Mouse (Mus musculus) liver, postnatal 0 days (tissue): ENCODE measurements around the gene Ramp3. TPM values are rescaled to one million over a fixed set of nuclear protein-coding genes. Genes with fewer than 3 reads are reported as not detected.

Experiments used
- ATAC-seq: fragments of 200-750 bp; cut with Nextera tagmentation; 2 replicates; pipeline ENCODE4 v1.8.0; 2017; ENCODE audit warnings: mild to moderate bottlenecking, moderate library complexity
- DNase-seq: peaks from one replicate; pipeline ENCODE4 v3.0.0-alpha.2; 2016
- H3K27ac ChIP-seq: fragments of 300-500 bp; sonication (generic); 2 replicates; pipeline ENCODE4 v1.5.1; 2014; ENCODE audit warnings: antibody characterized with exemption, moderate library complexity, mild to moderate bottlenecking, low read depth
- H3K27me3 ChIP-seq: fragments of 300-500 bp; sonication (generic); 2 replicates; pipeline ENCODE4 v1.6.1; 2014; ENCODE audit warnings: low read length, control low read depth, mixed read lengths; ENCODE audit not compliant: insufficient read depth
- H3K36me3 ChIP-seq: fragments of 300-500 bp; sonication (generic); replicated peaks from 2 replicates; pipeline ENCODE4 v1.6.1; 2014; ENCODE audit warnings: mild to moderate bottlenecking, control low read depth, low read length, moderate library complexity, mixed read lengths; ENCODE audit not compliant: insufficient read depth
- H3K4me1 ChIP-seq: fragments of 300-500 bp; sonication (generic); 2 replicates; pipeline ENCODE4 v1.6.1; 2014; ENCODE audit warnings: antibody characterized with exemption, mild to moderate bottlenecking, control low read depth; ENCODE audit not compliant: insufficient read depth
- H3K4me2 ChIP-seq: fragments of 300-500 bp; sonication (generic); 2 replicates; pipeline ENCODE4 v1.6.1; 2014; ENCODE audit warnings: low read depth, mild to moderate bottlenecking, low read length, moderate library complexity, mixed read lengths
- H3K4me3 ChIP-seq: fragments of 300-500 bp; sonication (generic); 2 replicates; pipeline ENCODE4 v1.5.1; 2014; ENCODE audit warnings: low read depth, low read length
- H3K9ac ChIP-seq: fragments of 300-500 bp; sonication (generic); replicated peaks from 2 replicates; pipeline ENCODE4 v1.6.1; 2014; ENCODE audit warnings: mild to moderate bottlenecking, moderate library complexity
- H3K9me3 ChIP-seq: fragments of 300-500 bp; sonication (generic); 2 replicates; pipeline ENCODE4 v1.6.1; 2016; ENCODE audit warnings: mild to moderate bottlenecking, control low read depth, low read length, mixed read lengths
- CTCF ChIP-seq: sonication (generic); IDR thresholded peaks from 2 replicates; pipeline ENCODE4 v1.5.1; 2016; ENCODE audit warnings: antibody characterized with exemption, low read depth
- EP300 ChIP-seq: IDR thresholded peaks from 2 replicates; pipeline ENCODE4 v1.6.1; 2016; ENCODE audit warnings: antibody characterized with exemption, low read depth, mild to moderate bottlenecking
- WGBS: fragments of 180-500 bp; shearing (Covaris S2); extraction: QIAGEN DNeasy Blood & Tissue Kit; methylation state at CpG from one replicate; pipeline ENCODE4 v1.1.7; 2014; ENCODE audit not compliant: insufficient replicate concordance; 5-methylcytosine and 5-hydroxymethylcytosine counted together
- polyA plus RNA-seq: library from polyadenylated mRNA; unstranded; fragments of >200 nt; fragmentation: Nextera tagmentation; extraction: Ambion mirVana; gene quantifications from 2 replicates; pipeline ENCODE4 v1.2.1, GENCODE M21; 2015

The Ramp3 gene
- polyA plus RNA-seq, 1 experiment from 2014 or later = 0.28 TPM

GRCm38 (mm10) chr11:6676641-6677040, 18.3 kb downstream of the Ramp3 start:
- Histone ChIP-seq H3K9me3 (no peaks in the 10 kb centered on the region), H3K27me3 (no peaks in the 10 kb centered on the region), H3K4me1 (no peaks in the 10 kb centered on the region), H3K4me2 (no peak overlapping the region), H3K4me3 (no peak overlapping the region), H3K9ac (no peak overlapping the region), H3K36me3 (no peaks in the 10 kb centered on the region), H3K27ac (no peak overlapping the region)
- TF ChIP-seq EP300 (no peak), CTCF (no peak)
- no peak for DNase-seq
- ATAC-seq = no peak
- WGBS = 88% methylated on average over 9 of the region's 9 CpGs

DNA sequence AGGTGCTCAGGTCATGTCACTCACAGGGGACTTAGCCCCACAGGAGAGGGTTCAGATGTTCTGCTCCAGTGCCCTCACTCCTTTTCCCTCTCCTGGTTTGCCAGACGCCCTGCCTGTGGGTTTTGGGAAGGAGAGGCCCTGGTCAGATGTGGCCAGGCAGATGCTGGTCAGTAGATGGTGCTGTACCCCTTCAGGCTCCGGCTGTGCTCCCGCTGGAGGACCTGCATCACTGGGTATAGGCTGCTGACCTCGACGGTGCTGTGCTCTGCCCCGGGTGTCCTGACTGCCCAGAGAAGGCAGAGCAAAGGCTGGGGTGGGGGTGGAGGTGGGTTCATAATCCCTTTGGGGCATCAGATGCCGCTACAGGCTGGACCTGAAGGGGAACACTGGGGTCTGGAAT, 19.2 kb downstream of the Ramp3 start:
- no peak overlapping the region for H3K4me2 ChIP-seq
- H3K27ac ChIP-seq = no peak overlapping the region
- no peak for DNase-seq
- no peaks in the 10 kb centered on the region for H3K27me3 ChIP-seq
- H3K9ac ChIP-seq = no peak overlapping the region
- no peak for ATAC-seq
- no peaks in the 10 kb centered on the region for H3K4me1 ChIP-seq
- TF ChIP-seq EP300 (no peak), CTCF (peak; percentile 53)
- H3K4me3 ChIP-seq = no peak overlapping the region
- no peaks in the 10 kb centered on the region for H3K9me3 ChIP-seq
- 32% methylated on average over 7 of the region's 7 CpGs for WGBS
- H3K36me3 ChIP-seq = no peaks in the 10 kb centered on the region

- Histone ChIP-seq H3K4me2 (peak overlapping the region; percentile 38), H3K4me1 (no peaks in the 10 kb centered on the region), H3K27ac (no peak overlapping the region), H3K9ac (no peak overlapping the region), H3K4me3 (0 out of 2 replicates have a peak overlapping the region, but pooled peaks have one; percentile 2), H3K9me3 (no peaks in the 10 kb centered on the region; the same call in 1 of the 2 replicates), H3K27me3 (no peaks in the 10 kb centered on the region), H3K36me3 (no peaks in the 10 kb centered on the region)
- WGBS = 34% methylated on average over 17 of the region's 17 CpGs
- TF ChIP-seq CTCF = no peak
- ATAC-seq (peak; percentile 41), DNase-seq (peak; percentile 32)
Measured at GRCm38 (mm10) chr11:6679694-6680396, 21.5 kb downstream of the Ramp3 start.

- ATAC-seq (peak; percentile 44), DNase-seq (peak; percentile 36)
- no peaks in the 10 kb centered on the region for H3K4me1 ChIP-seq
- no peak for TF ChIP-seq EP300
- TF ChIP-seq CTCF = no peak
- H3K4me2 ChIP-seq = peak overlapping the region; percentile 38
- H3K27ac ChIP-seq = no peak overlapping the region
- H3K9ac ChIP-seq = no peak overlapping the region
- H3K4me3 ChIP-seq = no peak overlapping the region
- H3K9me3 ChIP-seq = no peaks in the 10 kb centered on the region; the same call in 1 of the 2 replicates
- no peaks in the 10 kb centered on the region for H3K36me3 ChIP-seq
- WGBS = 13% methylated on average over 10 of the region's 10 CpGs
- no peaks in the 10 kb centered on the region for H3K27me3 ChIP-seq
Measured at GRCm38 (mm10) chr11:6680397-6680818, 22.1 kb downstream of the Ramp3 start.

- 62% methylated on average over 3 of the region's 3 CpGs for WGBS
- Histone ChIP-seq H3K4me3 (no peak overlapping the region), H3K4me1 (no peaks in the 10 kb centered on the region), H3K27me3 (no peaks in the 10 kb centered on the region), H3K9ac (no peak overlapping the region), H3K27ac (no peak overlapping the region), H3K4me2 (no peak overlapping the region), H3K9me3 (no peaks in the 10 kb centered on the region; the same call in 1 of the 2 replicates), H3K36me3 (no peaks in the 10 kb centered on the region)
- DNase-seq = no peak
- TF ChIP-seq EP300 = no peak
- TF ChIP-seq CTCF = no peak
- ATAC-seq = no peak
Measured at GRCm38 (mm10) chr11:6684741-6685140, 26.4 kb downstream of the Ramp3 start.

DNA sequence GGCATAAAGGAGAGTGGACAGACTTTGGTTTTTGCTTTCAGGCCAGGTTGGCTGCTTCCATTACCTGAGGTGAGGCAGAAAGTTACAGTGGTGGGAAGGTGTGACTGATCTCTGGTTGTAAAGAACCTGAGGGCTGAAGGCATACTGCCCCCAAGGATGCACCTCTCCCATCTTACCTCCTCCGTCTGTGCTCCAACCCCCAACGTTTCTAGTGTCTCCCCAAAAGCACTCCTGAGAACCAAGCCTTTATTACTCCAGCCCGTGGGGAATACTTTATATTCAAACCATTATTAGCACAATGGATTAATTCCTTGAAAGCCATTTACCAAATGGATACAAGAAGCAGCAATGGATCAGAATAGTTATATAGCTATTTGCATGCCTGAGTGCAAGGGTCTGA, 30.6 kb downstream of the Ramp3 start:
- WGBS = 68% methylated on average over 3 of the region's 3 CpGs
- ATAC-seq (no peak), DNase-seq (no peak)
- Histone ChIP-seq H3K27me3 (no peaks in the 10 kb centered on the region), H3K4me1 (no peaks in the 10 kb centered on the region), H3K36me3 (no peaks in the 10 kb centered on the region), H3K9me3 (no peaks in the 10 kb centered on the region), H3K27ac (no peak overlapping the region), H3K4me3 (no peak overlapping the region), H3K4me2 (no peak overlapping the region), H3K9ac (no peak overlapping the region)
- no peak for TF ChIP-seq CTCF
